Mouse (Mus musculus) C2C12 (cell line): Measurements from ENCODE around the gene Xpo4.

Source experiments
- CTCF ChIP-seq: IDR thresholded peaks from one replicate; pipeline ENCODE4 v1.5.1; 2011; ENCODE audit not compliant: control insufficient read depth, insufficient read depth, insufficient read length
- MAX ChIP-seq: IDR thresholded peaks from one replicate; pipeline ENCODE4 v1.6.1; 2011; ENCODE audit warnings: mild to moderate bottlenecking, control low read depth
- USF1 ChIP-seq: IDR thresholded peaks from one replicate; pipeline ENCODE4 v1.6.1; 2011; ENCODE audit warnings: low read depth, mild to moderate bottlenecking, control low read depth, moderate library complexity

DNA sequence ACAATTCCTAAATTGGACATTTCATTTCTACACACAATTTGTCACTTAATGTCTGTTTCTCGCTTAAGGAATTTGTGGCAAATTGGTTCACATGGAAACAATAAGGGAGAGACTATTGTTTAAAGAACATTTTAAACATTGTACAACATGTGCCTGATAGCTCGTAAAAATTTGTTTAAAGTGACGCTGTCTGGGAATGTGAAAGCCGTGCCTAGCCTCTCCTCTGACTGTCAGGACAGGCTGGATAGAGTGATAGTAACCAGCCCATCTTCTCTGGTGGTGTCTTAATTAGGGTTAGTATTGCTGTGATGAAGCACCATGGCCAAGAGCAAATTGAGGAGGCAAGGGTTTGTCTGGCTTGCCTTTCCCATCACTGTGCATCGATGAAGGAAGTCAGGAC lies 118.2 kb downstream of the Xpo4 start:
- TF ChIP-seq CTCF (no peak), MAX (no peak), USF1 (no peak)
